Mouse (Mus musculus) ES-E14 (cell line): Measurements from ENCODE around the gene Klhl7.

Experiments
- HCFC1 ChIP-seq: IDR thresholded peaks from 2 replicates; pipeline ENCODE4 v1.6.1; 2012; ENCODE audit warnings: low read length, inconsistent platforms, borderline replicate concordance; ENCODE audit not compliant: insufficient read depth
- MAFK ChIP-seq: IDR thresholded peaks from 2 replicates; pipeline ENCODE4 v1.6.1; 2014; ENCODE audit warnings: mild to moderate bottlenecking, low read depth, low read length, inconsistent platforms; ENCODE audit not compliant: insufficient read depth
- ZC3H11A ChIP-seq: IDR thresholded peaks from 2 replicates; pipeline ENCODE4 v1.6.1; 2012; ENCODE audit warnings: low read depth, mild to moderate bottlenecking, inconsistent platforms, low read length, borderline replicate concordance

DNA sequence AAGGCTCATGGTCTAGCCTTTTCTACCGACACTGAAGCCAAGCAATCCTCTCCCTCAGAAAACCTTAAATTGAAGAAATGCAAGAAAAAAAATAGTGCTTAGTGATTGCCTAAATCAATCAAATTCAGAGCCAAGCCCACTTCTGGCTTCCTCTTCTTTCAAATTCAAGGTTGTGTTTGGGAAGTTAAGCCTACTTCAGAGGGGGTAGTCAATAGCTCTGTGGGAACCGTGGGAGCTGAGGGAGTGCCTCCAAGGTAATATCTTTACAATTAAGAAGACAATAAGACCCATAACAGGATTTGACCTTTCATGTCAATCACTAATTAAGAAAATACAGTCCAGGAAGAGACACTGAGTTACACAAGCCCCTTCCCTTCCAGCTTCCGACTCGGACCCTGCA, 15.6 kb upstream of the Klhl7 start:
- TF ChIP-seq HCFC1 (no peak), MAFK (no peak), ZC3H11A (no peak)
